Mouse (Mus musculus): Measurements from ENCODE around the gene Asap2. TPM values are rescaled to one million over a fixed set of nuclear protein-coding genes. Genes with fewer than 3 reads are reported as not detected.
"Not testable (repeated sequence)": the region's sequence is repeated elsewhere in the genome, so short reads cannot be mapped to it uniquely, and the experiment has no call there.

Asap2 gene
- polyA plus RNA-seq, 1 experiment from 2014 or later = 13.4 TPM

GRCm38 (mm10) chr12:21111116-21111475, 120.8 kb downstream of the Asap2 start:
- Histone ChIP-seq H3K4me2 (ENCODE audit: low read length) (peak overlapping the region; percentile 76), H3K9ac (replicated peaks; ENCODE audit: low read depth, low read length) (peak overlapping the region; percentile 66), H3K27ac (ENCODE audit: low read length) (peak overlapping the region; percentile 89), H3K4me3 (replicated peaks; ENCODE audit: low read length) (peak overlapping the region; percentile 52)
- ATAC-seq = peak; percentile 79
- not testable (repeated sequence) for H3K9me3 ChIP-seq (ENCODE audit: control insufficient read depth, low read length); H3K27me3 ChIP-seq (replicated peaks; ENCODE audit: control insufficient read depth, insufficient read depth, low read length); H3K36me3 ChIP-seq (ENCODE audit: control insufficient read depth, insufficient read depth); H3K4me1 ChIP-seq (replicated peaks; ENCODE audit: control insufficient read depth, insufficient read depth, low read length)
- WGBS = 2% methylated on average over 8 of the region's 8 CpGs

- peaks cover 4% of the 10 kb centered on the region for H3K4me1 ChIP-seq (replicated peaks; ENCODE audit: control insufficient read depth, insufficient read depth, low read length)
- H3K4me3 ChIP-seq (replicated peaks; ENCODE audit: low read length) = peak overlapping the region; percentile 52
- H3K27ac ChIP-seq (ENCODE audit: low read length) = peak overlapping the region; percentile 89
- WGBS = under 1% methylated on average over 97 of the region's 118 CpGs
- H3K9ac ChIP-seq (replicated peaks; ENCODE audit: low read depth, low read length) = peak overlapping the region; percentile 66
- peak; percentile 97 for ATAC-seq
- H3K36me3 ChIP-seq (ENCODE audit: control insufficient read depth, insufficient read depth) = no peaks in the 10 kb centered on the region
- H3K9me3 ChIP-seq (ENCODE audit: control insufficient read depth, low read length) = no peaks in the 10 kb centered on the region
- peak overlapping the region; percentile 76 for H3K4me2 ChIP-seq (ENCODE audit: low read length)
- no peaks in the 10 kb centered on the region for H3K27me3 ChIP-seq (replicated peaks; ENCODE audit: control insufficient read depth, insufficient read depth, low read length)
These were observed 121.5 kb downstream of the Asap2 start for GRCm38 (mm10) chr12:21111476-21112452.

- H3K4me1 ChIP-seq (replicated peaks; ENCODE audit: control insufficient read depth, insufficient read depth, low read length) = peaks cover 4% of the 10 kb centered on the region
- H3K27me3 ChIP-seq (replicated peaks; ENCODE audit: control insufficient read depth, insufficient read depth, low read length) = no peaks in the 10 kb centered on the region
- H3K27ac ChIP-seq (ENCODE audit: low read length) = peak overlapping the region; percentile 89
- H3K4me2 ChIP-seq (ENCODE audit: low read length) = peak overlapping the region; percentile 76
- peak overlapping the region; percentile 66 for H3K9ac ChIP-seq (replicated peaks; ENCODE audit: low read depth, low read length)
- H3K36me3 ChIP-seq (ENCODE audit: control insufficient read depth, insufficient read depth) = no peaks in the 10 kb centered on the region
- H3K9me3 ChIP-seq (ENCODE audit: control insufficient read depth, low read length) = no peaks in the 10 kb centered on the region
- peak; percentile 64 for ATAC-seq
- peak overlapping the region; percentile 52 for H3K4me3 ChIP-seq (replicated peaks; ENCODE audit: low read length)
- WGBS = under 1% methylated on average over 17 of the region's 17 CpGs
These were observed 122.2 kb downstream of the Asap2 start for GRCm38 (mm10) chr12:21112453-21112857.

- Histone ChIP-seq H3K9me3 (ENCODE audit: control insufficient read depth, low read length) (no peaks in the 10 kb centered on the region), H3K36me3 (ENCODE audit: control insufficient read depth, insufficient read depth) (no peaks in the 10 kb centered on the region), H3K4me3 (replicated peaks; ENCODE audit: low read length) (no peak overlapping the region), H3K4me2 (ENCODE audit: low read length) (no peak overlapping the region), H3K27ac (ENCODE audit: low read length) (no peak overlapping the region), H3K4me1 (replicated peaks; ENCODE audit: control insufficient read depth, insufficient read depth, low read length) (peaks cover 2% of the 10 kb centered on the region), H3K27me3 (replicated peaks; ENCODE audit: control insufficient read depth, insufficient read depth, low read length) (no peaks in the 10 kb centered on the region), H3K9ac (replicated peaks; ENCODE audit: low read depth, low read length) (no peak overlapping the region)
- no peak for ATAC-seq
- WGBS = 68% methylated on average over 3 of the region's 3 CpGs
These were observed 129.2 kb downstream of the Asap2 start for GRCm38 (mm10) chr12:21119446-21119845.

GRCm38 (mm10) chr12:21122818-21123217, 132.6 kb downstream of the Asap2 start:
- Histone ChIP-seq H3K36me3 (ENCODE audit: control insufficient read depth, insufficient read depth) (no peaks in the 10 kb centered on the region), H3K4me2 (ENCODE audit: low read length) (no peak overlapping the region)
- 85% methylated on average over 3 of the region's 3 CpGs for WGBS

GRCm38 (mm10) chr12:21123647-21124046, 133.4 kb downstream of the Asap2 start:
- Histone ChIP-seq H3K36me3 (ENCODE audit: control insufficient read depth, insufficient read depth) (no peaks in the 10 kb centered on the region), H3K4me3 (replicated peaks; ENCODE audit: low read length) (no peak overlapping the region), H3K9ac (replicated peaks; ENCODE audit: low read depth, low read length) (no peak overlapping the region), H3K27me3 (replicated peaks; ENCODE audit: control insufficient read depth, insufficient read depth, low read length) (no peaks in the 10 kb centered on the region), H3K4me1 (replicated peaks; ENCODE audit: control insufficient read depth, insufficient read depth, low read length) (peaks cover 17% of the 10 kb centered on the region), H3K27ac (ENCODE audit: low read length) (no peak overlapping the region), H3K9me3 (ENCODE audit: control insufficient read depth, low read length) (no peaks in the 10 kb centered on the region), H3K4me2 (ENCODE audit: low read length) (no peak overlapping the region)
- WGBS = 94% methylated on average over 5 of the region's 5 CpGs
- ATAC-seq = no peak

More at GRCm38 (mm10) chr12:21122818-21123217, 132.6 kb downstream of the Asap2 start:
- H3K9ac ChIP-seq (replicated peaks; ENCODE audit: low read depth, low read length) = no peak overlapping the region
- no peaks in the 10 kb centered on the region for H3K9me3 ChIP-seq (ENCODE audit: control insufficient read depth, low read length)
- no peak overlapping the region for H3K27ac ChIP-seq (ENCODE audit: low read length)
- no peaks in the 10 kb centered on the region for H3K27me3 ChIP-seq (replicated peaks; ENCODE audit: control insufficient read depth, insufficient read depth, low read length)
- H3K4me1 ChIP-seq (replicated peaks; ENCODE audit: control insufficient read depth, insufficient read depth, low read length) = peaks cover 17% of the 10 kb centered on the region
- ATAC-seq = no peak
- no peak overlapping the region for H3K4me3 ChIP-seq (replicated peaks; ENCODE audit: low read length)

- Histone ChIP-seq H3K27me3 (replicated peaks; ENCODE audit: control insufficient read depth, insufficient read depth, low read length) (no peaks in the 10 kb centered on the region), H3K27ac (ENCODE audit: low read length) (peak overlapping the region; percentile 54), H3K9ac (replicated peaks; ENCODE audit: low read depth, low read length) (no peak overlapping the region), H3K4me1 (replicated peaks; ENCODE audit: control insufficient read depth, insufficient read depth, low read length) (peaks cover 20% of the 10 kb centered on the region), H3K36me3 (ENCODE audit: control insufficient read depth, insufficient read depth) (no peaks in the 10 kb centered on the region), H3K4me3 (replicated peaks; ENCODE audit: low read length) (no peak overlapping the region), H3K4me2 (ENCODE audit: low read length) (no peak overlapping the region), H3K9me3 (ENCODE audit: control insufficient read depth, low read length) (no peaks in the 10 kb centered on the region)
- 61% methylated on average over 10 of the region's 10 CpGs for WGBS
- peak; percentile 85 for ATAC-seq
These were observed 135.6 kb downstream of the Asap2 start for GRCm38 (mm10) chr12:21125675-21126470.

GRCm38 (mm10) chr12:21126516-21126915, 136.3 kb downstream of the Asap2 start:
- H3K36me3 ChIP-seq (ENCODE audit: control insufficient read depth, insufficient read depth) = no peaks in the 10 kb centered on the region
- no peaks in the 10 kb centered on the region for H3K9me3 ChIP-seq (ENCODE audit: control insufficient read depth, low read length)
- no peak overlapping the region for H3K4me3 ChIP-seq (replicated peaks; ENCODE audit: low read length)
- H3K4me1 ChIP-seq (replicated peaks; ENCODE audit: control insufficient read depth, insufficient read depth, low read length) = peaks cover 20% of the 10 kb centered on the region
- no peak overlapping the region for H3K4me2 ChIP-seq (ENCODE audit: low read length)
- ATAC-seq = peak; percentile 26
- no peaks in the 10 kb centered on the region for H3K27me3 ChIP-seq (replicated peaks; ENCODE audit: control insufficient read depth, insufficient read depth, low read length)
- H3K9ac ChIP-seq (replicated peaks; ENCODE audit: low read depth, low read length) = no peak overlapping the region
- 66% methylated on average over 4 of the region's 4 CpGs for WGBS
- peak overlapping the region; percentile 54; the same call in 1 of the 2 replicates for H3K27ac ChIP-seq (ENCODE audit: low read length)
